Mouse (Mus musculus) gastrocnemius, adult 2 months (tissue): ENCODE data around the gene Mcur1. TPM values are rescaled to one million over a fixed set of nuclear protein-coding genes. Genes with fewer than 3 reads are reported as not detected.

Experiments used
- DNase-seq: peaks from one replicate; pipeline ENCODE4 v3.0.0; 2022
- H3K27ac ChIP-seq: fragments of 200-600 bp; 2 replicates; pipeline ENCODE4 v1.8.1; 2022; ENCODE audit warnings: mild to moderate bottlenecking
- H3K4me3 ChIP-seq: fragments of 200-600 bp; 2 replicates; pipeline ENCODE4 v1.8.1; 2022; ENCODE audit warnings: mild to moderate bottlenecking, moderate library complexity
- CTCF ChIP-seq: fragments of 200-600 bp; IDR thresholded peaks from 2 replicates; pipeline ENCODE4 v1.8.1; 2022; ENCODE audit warnings: antibody characterized with exemption, mild to moderate bottlenecking, moderate library complexity
- intact Hi-C: fragments of 180-260 bp; cut with DNase I; formaldehyde crosslinking; loops from one replicate; pipeline ENCODE4 v1.15.1; 2025
- total RNA-seq, 2 experiments: library from RNA; stranded (reverse); gene quantifications; 2 replicates each; pipeline ENCODE4 v1.2.3; 2021

Mcur1 gene
- total RNA-seq, 2 experiments from 2014 or later = 30.4 to 36.1 TPM

DNA sequence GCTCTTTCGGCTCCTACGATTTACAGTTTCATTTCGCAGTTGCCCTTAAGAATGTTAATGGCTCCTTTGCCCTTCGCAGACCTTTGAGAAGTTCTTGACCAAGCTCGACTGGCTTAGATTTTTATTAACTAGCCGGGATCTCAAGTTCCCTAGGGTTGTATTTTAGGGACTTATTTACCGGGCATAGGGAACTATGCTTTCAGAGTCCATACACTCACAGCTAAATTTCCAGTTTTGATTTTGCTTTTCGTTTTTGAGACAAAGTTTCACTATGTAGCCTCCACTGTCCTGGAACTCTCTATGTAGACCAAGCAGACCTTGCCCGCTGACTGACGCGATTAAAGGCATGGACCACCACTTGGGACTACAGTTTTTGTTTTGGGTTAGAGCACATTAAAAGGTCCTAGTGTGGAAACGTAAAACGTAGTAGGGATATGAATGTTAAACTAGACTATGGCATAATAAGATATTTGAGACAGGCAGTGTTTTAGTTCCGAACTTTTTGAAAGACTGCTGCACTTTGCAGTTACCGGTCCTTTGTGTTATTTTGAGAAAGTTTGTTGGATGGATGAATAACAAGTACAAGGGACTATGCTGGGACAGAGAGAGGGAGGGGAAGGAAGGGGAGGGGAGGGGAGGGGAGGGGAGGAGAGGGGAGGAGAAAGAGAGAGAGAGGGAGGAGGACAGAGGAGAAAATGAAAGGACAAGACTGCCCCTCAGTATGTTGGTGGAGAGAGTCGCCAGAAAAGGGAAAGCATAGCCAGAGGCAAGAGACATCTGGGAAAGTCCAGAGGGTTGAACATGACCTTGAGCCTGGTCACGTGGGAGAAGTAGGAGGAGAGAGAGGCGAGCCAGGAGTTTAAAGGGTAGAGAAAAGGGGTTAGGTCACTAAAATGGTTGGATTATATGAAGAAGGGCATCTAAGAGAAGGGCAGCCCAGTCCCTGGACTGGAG lies 744 bp upstream of the Mcur1 start:
- H3K27ac ChIP-seq = peak overlapping the region; percentile 99
- H3K4me3 ChIP-seq = peak overlapping the region; percentile 96
- peak; percentile 54 for DNase-seq
- intact Hi-C loops = loop anchor here (5.0 kb wide), 1 partner anchor 78 kb away; the partner anchor contains the start of gene Ranbp9
- no peak for TF ChIP-seq CTCF

DNA sequence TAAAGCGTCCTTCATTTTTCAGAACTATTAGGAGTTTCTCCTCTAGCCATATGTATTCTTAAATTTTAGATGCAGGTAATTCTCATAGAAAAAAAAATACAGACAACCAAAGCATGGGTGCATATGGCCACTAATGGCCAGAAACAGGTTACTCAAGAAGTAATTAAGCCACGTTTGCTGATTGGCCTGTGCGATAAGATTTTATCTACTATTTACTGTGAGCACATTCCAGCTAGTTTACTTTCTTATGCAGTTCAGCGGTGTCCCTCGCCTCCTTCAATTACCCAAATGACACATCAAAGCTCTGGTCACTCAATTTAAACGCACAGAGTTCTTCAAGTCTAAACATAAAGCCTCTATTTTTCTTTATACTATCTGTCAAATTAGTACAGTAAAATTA lies 1.0 kb downstream of the Mcur1 start:
- no peak for TF ChIP-seq CTCF
- intact Hi-C loops = no loop called here

DNA sequence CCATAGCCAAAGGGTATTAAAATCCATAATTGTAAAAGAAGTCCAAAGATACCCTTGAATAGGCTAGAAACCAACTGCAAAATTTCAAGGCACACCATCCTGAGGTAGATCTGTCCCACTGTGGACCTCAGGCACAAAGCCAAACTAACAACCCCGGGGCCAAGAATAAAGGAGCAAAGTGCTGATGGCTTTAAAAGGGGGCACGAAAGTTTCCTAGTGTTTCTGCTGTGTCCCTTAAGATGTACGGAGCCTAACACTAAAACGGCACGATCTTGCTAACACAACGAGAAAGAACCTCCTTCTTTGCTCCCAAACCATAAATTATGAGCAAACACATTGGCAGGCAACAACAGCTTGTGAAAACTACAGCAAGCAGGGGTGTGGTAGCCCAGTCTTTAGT lies 1.6 kb downstream of the Mcur1 start:
- peak overlapping the region; percentile 96 for H3K4me3 ChIP-seq
- intact Hi-C loops = no loop called here
- no peak for DNase-seq
- H3K27ac ChIP-seq = peak overlapping the region; percentile 99; the same call in 1 of the 2 replicates
- no peak for TF ChIP-seq CTCF

More for the DNA sequence above, 1.0 kb downstream of the Mcur1 start:
- no peak for DNase-seq
- peak overlapping the region; percentile 99 for H3K27ac ChIP-seq
- peak overlapping the region; percentile 96 for H3K4me3 ChIP-seq

DNA sequence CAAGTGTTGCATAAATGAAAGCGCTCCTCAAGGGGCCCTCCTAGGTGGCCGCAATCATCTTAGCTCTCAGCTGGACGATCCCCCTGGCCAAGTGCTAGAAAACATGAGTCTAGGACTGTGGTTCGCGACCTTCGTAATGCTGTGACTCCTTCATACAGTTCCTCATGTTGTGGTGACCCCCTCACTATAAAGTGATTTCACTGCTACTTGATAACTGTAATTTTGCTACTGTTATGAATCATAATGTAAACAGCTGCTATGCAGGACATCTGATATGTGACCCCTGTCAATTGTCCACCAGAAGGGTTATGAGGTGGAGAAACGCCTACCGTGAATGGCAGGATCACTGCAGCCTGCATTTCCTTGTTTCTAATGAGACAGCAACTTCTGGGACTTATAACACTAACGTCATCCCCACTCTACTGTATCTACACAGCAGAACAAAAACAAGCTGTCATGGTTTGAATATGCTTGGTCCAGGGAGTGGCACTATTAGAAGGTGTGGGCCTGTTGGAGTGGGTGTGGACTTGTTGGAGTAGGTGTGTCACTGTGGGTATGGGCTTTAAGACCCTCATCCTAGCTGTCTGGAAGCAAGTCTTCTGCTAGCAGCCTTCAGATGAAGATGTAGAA lies 3.0 kb downstream of the Mcur1 start:
- TF ChIP-seq CTCF = no peak
- H3K4me3 ChIP-seq = no peak overlapping the region
- H3K27ac ChIP-seq = no peak overlapping the region; the same call in 1 of the 2 replicates
- intact Hi-C loops = no loop called here
- no peak for DNase-seq

DNA sequence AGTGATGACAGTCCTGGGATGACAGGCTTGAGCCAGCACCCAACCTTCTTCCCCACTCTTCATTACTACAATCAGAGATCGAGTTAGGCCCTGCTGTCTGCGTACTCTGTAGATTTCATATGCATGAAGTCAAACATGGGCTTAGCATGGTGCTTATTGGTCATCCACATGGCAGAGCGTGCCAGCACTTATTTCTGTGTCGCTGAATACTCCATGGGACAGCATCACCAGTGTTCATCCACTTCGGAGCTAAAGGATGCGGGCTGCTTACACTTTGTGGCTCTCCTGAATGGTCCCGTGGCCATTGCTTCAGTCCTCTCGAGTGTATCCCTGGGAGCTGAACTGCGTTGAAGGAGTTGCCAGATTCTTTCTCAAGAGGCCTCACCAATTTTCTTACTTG lies 4.7 kb downstream of the Mcur1 start:
- H3K27ac ChIP-seq = no peak overlapping the region
- DNase-seq = no peak
- intact Hi-C loops = no loop called here
- TF ChIP-seq CTCF = no peak
- H3K4me3 ChIP-seq = no peak overlapping the region

DNA sequence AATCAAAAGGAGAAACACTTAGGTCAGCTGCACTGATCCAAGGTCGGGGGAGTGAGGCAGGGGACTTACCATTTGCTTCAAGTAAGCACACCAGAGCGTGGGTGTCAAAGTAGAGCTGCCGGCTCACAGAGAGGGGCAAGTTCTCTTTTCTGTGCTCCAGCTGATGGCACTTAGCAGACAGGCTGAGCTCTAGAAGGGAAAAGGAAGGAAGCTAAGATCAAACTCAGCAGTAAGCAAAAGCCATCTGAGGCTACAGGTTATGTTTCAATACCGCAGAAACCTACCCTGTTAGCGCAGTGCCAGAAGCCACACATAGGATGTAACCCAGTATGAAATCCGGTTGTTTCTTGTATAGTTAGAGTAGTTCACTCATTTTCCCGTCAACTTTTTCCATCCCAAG lies 5.2 kb downstream of the Mcur1 start:
- intact Hi-C loops = no loop called here
- Histone ChIP-seq H3K27ac (no peak overlapping the region; the same call in 1 of the 2 replicates), H3K4me3 (no peak overlapping the region)
- DNase-seq = no peak
- no peak for TF ChIP-seq CTCF

DNA sequence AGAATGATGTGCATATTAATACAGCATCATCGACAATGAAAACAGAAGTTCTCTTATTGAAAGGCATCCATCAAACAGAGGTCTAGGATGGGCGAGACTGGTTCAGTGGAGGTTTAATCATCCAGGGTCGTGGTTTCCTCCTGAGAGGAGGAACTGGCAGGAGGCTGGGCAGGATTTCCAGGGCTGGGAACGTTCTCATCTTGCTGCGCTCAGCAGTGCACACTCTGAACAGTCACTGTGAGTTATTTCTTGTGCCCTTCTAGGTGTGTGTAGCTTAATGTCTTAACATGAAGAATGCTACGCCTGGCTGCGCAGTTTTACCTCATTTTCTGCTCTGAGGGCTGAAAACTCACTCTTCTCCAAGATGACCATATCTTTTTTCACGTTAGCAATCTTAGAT lies 9.3 kb downstream of the Mcur1 start:
- no peak overlapping the region for H3K4me3 ChIP-seq
- no peak overlapping the region for H3K27ac ChIP-seq
- no peak for TF ChIP-seq CTCF
- no peak for DNase-seq
- intact Hi-C loops = no loop called here

DNA sequence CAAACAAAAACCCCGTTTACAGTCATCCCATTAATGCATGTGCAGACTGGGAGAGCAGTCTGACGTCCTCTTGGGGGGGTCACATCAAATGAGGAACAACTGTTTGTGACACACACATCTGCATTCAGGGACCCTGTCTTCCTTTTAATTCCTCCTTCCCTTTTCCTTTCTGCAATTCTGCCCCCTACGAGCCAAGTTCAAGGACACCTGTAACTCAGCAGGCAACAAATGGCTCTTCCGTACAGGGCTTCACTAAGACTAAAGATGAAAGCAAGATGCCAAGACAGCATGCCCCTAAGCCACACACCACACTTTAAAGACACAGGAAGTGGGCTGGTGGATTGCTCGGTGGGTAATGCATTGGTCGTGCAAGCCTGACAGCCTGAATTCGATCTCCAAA lies 10.1 kb downstream of the Mcur1 start:
- intact Hi-C loops = loop anchor here (5.0 kb wide), 1 partner anchor 68 kb away; the partner anchor contains the start of gene Ranbp9

DNA sequence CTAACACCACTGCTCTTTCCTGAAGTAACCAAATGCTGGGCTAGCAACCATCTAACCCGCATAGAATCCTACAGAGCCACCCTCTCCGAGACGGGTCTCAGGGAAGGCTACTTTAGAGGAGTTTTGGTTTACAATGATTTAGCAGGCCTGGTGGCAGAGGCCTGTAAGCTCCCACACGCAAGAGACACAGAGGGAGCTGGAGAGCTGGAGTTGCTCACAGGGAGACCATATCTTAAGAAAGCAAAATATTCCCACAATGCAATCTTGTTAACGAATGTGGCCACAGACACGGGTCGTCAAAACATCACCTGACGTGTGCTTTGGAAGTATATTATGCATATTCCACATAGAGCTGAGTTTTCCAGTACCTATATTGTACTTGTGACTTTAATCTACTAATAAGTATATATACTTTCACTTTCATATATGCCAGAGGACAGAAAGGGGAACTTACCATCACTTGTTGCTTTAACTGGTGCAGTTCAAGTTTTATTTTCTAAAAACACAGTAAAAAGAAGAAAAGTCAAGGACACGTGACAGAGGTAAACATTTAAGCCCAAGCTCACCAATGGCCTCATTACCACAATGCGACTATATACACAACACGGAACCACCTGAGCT lies 10.8 kb downstream of the Mcur1 start:
- Histone ChIP-seq H3K4me3 (no peak overlapping the region), H3K27ac (peak overlapping the region; percentile 5; the same call in 1 of the 2 replicates)
- no peak for TF ChIP-seq CTCF
- no peak for DNase-seq
- intact Hi-C loops = loop anchor here (5.0 kb wide), 1 partner anchor 67 kb away; the partner anchor contains the start of gene Ranbp9

More for the DNA sequence above, 10.1 kb downstream of the Mcur1 start:
- TF ChIP-seq CTCF = no peak
- no peak overlapping the region for H3K27ac ChIP-seq
- DNase-seq = no peak
- H3K4me3 ChIP-seq = no peak overlapping the region

DNA sequence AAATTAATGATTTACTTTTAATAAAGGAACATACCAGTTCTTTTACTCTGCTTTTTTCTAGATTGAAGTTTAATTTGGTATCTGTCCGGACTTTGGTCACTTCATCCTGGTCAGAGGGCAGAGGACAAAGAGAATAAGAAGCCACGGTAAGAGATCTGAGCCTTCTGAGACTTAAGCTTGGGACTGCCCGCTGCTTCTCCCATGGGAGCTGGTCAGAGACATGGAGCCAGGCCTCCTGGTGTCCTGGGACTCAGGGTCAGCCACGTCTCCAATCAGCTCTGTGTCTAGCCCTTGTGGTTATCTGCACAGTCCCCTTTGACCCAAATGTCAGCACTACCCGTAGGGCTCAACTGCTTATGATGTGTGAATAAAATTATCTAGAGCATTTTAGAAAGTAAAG lies 11.4 kb downstream of the Mcur1 start:
- H3K4me3 ChIP-seq = no peak overlapping the region
- intact Hi-C loops = loop anchor here (5.0 kb wide), 1 partner anchor 66 kb away; the partner anchor contains the start of gene Ranbp9
- no peak overlapping the region for H3K27ac ChIP-seq
- no peak for TF ChIP-seq CTCF
- DNase-seq = no peak

DNA sequence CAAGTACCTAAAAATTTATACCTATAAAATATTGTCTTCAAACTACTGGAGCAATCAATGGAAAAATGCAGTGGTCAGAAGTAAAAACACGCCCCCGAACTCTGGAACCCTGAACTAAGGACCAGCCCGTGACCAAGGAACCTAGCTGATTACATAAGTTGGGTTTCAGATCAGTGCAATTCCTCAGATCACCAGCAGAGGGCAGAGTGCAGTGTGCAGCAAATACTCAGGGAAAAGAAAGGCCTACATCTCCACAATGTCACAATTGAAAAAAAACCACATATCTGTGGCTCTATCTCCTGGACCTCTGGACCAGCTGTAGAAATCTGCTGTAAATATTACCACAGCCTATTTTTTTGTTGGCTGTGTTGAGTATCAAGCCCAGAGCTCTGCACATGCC lies 13.1 kb downstream of the Mcur1 start:
- H3K4me3 ChIP-seq = no peak overlapping the region
- H3K27ac ChIP-seq = no peak overlapping the region
- intact Hi-C loops = loop anchor here (5.0 kb wide), 1 partner anchor 65 kb away; the partner anchor contains the start of gene Ranbp9
- TF ChIP-seq CTCF = no peak; the same call in 1 of the 2 replicates
- DNase-seq = peak; percentile 78

DNA sequence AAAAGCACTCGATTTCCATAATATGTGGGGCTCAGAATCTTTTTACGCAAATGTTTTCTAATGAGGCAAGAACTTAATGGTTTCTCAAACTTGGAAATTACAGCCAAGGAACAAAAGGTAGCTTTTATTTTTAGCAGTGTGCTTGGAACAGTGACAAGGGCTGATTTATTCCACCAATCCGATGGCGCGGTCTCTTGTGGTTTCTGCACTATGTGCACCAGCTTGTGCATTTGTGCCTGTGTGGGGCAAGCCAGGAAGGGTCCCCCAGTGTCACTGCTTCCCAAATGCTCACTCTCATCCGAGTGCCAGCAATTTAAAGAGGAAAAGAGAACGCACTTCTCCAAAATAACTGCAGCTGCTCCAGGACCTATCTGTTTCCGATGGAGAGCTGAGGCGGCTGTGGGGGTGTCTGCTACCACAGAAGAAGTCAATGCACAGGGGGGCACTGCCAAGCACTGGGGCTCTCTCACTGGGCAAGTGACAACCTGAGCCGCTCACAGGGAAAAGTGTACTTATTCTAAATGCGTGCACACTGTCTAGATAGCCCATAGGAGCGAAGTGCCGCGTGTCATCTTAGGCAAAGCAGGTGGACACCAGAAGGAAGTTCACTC lies 19.7 kb downstream of the Mcur1 start:
- intact Hi-C loops = no loop called here
- Histone ChIP-seq H3K4me3 (no peak overlapping the region), H3K27ac (peak overlapping the region; percentile 17; the same call in 1 of the 2 replicates)
- no peak for TF ChIP-seq CTCF
- DNase-seq = no peak
